In the genomic region with DNA sequence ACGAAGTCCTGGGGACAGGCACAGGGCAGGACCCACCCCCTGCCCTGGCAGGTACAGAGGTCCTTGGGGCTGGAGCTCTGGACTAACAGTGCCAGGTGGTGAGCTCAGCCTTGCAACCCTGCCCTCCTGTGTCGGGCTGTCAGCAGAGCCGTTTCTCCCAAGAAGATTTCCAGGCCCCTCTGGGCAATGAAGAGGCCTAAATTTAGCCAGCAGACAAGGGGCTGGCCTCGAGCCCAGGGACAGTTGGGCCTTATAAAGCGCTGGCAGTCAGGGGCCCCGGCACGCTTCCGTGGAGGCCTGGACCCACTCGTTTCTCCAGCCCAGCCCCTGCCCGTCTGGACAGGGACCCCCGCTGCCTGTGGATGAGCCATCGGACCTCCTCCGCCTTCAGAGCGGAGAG, we compare ENCODE assay signal across 11 mouse cellular contexts. TPM values are rescaled to one million over a fixed set of nuclear protein-coding genes. Genes with fewer than 3 reads are reported as not detected.
DNase-seq lines count a peak whose midpoint lies in the region; ATAC-seq and TF ChIP-seq lines count a peak whose summit lies in the region.
"Had no signal": no experiment of that assay in that cellular context is flagged by ENCODE, and none has a peak within 500 bp of the region (broad histone marks: within the 10 kb centered on the region; RNA-seq: fewer than 3 reads in every experiment).

No protein-coding gene starts in this region.

- H3K4me1 ChIP-seq in lung, embryonic 14.5 days (ENCODE audit: insufficient read depth) = peaks cover 10% of the 10 kb centered on the region; the same call in 1 of the 2 replicates
- peaks cover 30% of the 10 kb centered on the region for H3K4me1 ChIP-seq in stomach, embryonic 16.5 days (ENCODE audit: control insufficient read depth, insufficient read depth, low read length)
- H3K4me1 ChIP-seq in midbrain, embryonic 15.5 days = peaks cover 16% of the 10 kb centered on the region

- H3K27me3 ChIP-seq in lung, embryonic 14.5 days (ENCODE audit: insufficient read depth, low read length) = no peaks in the 10 kb centered on the region
- H3K27me3 ChIP-seq in stomach, embryonic 16.5 days (ENCODE audit: control insufficient read depth, insufficient read depth, low read length) = no peaks in the 10 kb centered on the region
- no peaks in the 10 kb centered on the region for H3K27me3 ChIP-seq in midbrain, embryonic 15.5 days (replicated peaks)

- peak; percentile 71 for DNase-seq in lung, embryonic 14.5 days
- no peak for DNase-seq in lung, postnatal 25 days (ENCODE audit: low spot score)
- peak; percentile 78 for DNase-seq in gastrocnemius, postnatal 25 days
- peak; percentile 94 for DNase-seq in heart, postnatal 4 days
- DNase-seq in layer of hippocampus, postnatal 14 days (ENCODE audit: low spot score in 2 of 2) = no peak
- no peak for DNase-seq in embryo, embryonic 10.5 days (ENCODE audit: low spot score)

- no peak for ATAC-seq in lung, embryonic 14.5 days (ENCODE audit: insufficient read depth)
- ATAC-seq in stomach, embryonic 16.5 days (ENCODE audit: insufficient read depth, low FRiP score) = peak; percentile 27
- no peak for ATAC-seq in midbrain, embryonic 15.5 days (replicated peaks)

- H3K9me3 ChIP-seq in lung, embryonic 14.5 days (ENCODE audit: low read depth, low read length) = no peaks in the 10 kb centered on the region
- H3K9me3 ChIP-seq in stomach, embryonic 16.5 days (replicated peaks; ENCODE audit: control insufficient read depth, low read length) = no peaks in the 10 kb centered on the region
- no peaks in the 10 kb centered on the region for H3K9me3 ChIP-seq in midbrain, embryonic 15.5 days

- no peak overlapping the region; the same call in 1 of the 2 replicates for H3K4me2 ChIP-seq in lung, embryonic 14.5 days
- H3K4me2 ChIP-seq in stomach, embryonic 16.5 days (ENCODE audit: low read depth, low read length) = peak overlapping the region; percentile 34
- no peak overlapping the region for H3K4me2 ChIP-seq in midbrain, embryonic 15.5 days

- WGBS in lung, embryonic 14.5 days = 46% methylated on average over 14 of the region's 14 CpGs
- 43% methylated on average over 14 of the region's 14 CpGs for WGBS in stomach, embryonic 16.5 days
- 69% methylated on average over 14 of the region's 14 CpGs for WGBS in midbrain, embryonic 15.5 days

- no peak for TF ChIP-seq CTCF in lung, embryonic 14.5 days (IDR thresholded peaks at IDR 0.05; ENCODE audit: low read depth)

- peak overlapping the region; percentile 0; the same call in 1 of the 2 replicates for H3K4me3 ChIP-seq in lung, embryonic 14.5 days (ENCODE audit: low read depth, low read length)
- peak overlapping the region; percentile 24 for H3K4me3 ChIP-seq in stomach, embryonic 16.5 days (replicated peaks; ENCODE audit: low read length)
- no peak overlapping the region for H3K4me3 ChIP-seq in midbrain, embryonic 15.5 days

- peak overlapping the region; percentile 10; the same call in 1 of the 2 replicates for H3K9ac ChIP-seq in lung, embryonic 14.5 days
- peak overlapping the region; percentile 57 for H3K9ac ChIP-seq in stomach, embryonic 16.5 days (ENCODE audit: low read length)
- H3K9ac ChIP-seq in midbrain, embryonic 15.5 days = no peak overlapping the region

- no peaks in the 10 kb centered on the region for H3K36me3 ChIP-seq in lung, embryonic 14.5 days (ENCODE audit: insufficient read depth)
- no peaks in the 10 kb centered on the region for H3K36me3 ChIP-seq in stomach, embryonic 16.5 days (ENCODE audit: control insufficient read depth, insufficient read depth, low read length)
- H3K36me3 ChIP-seq in midbrain, embryonic 15.5 days (replicated peaks) = no peaks in the 10 kb centered on the region

- peak overlapping the region; percentile 33 for H3K27ac ChIP-seq in lung, embryonic 14.5 days (ENCODE audit: low read depth)
- H3K27ac ChIP-seq in stomach, embryonic 16.5 days (ENCODE audit: low read length) = peak overlapping the region; percentile 73
- no peak overlapping the region for H3K27ac ChIP-seq in midbrain, embryonic 15.5 days

RNA-seq across cellular contexts. Expression of a gene that starts 0.8 kb away (rescaled TPM):
- 0.80 and 3.2 TPM in 2 replicates for polyA plus RNA-seq in lung, embryonic 14.5 days (2014; fragmentation: Nextera tagmentation; extraction: Ambion mirVana)
- 1,000 to 10,000 TPM in 1 of 2 experiments, 100 to 1,000 TPM in 1; 347 to 1,168 TPM for total RNA-seq in gastrocnemius, postnatal 25 days (2021)
- total RNA-seq in heart, postnatal 4 days (2021) = 100 to 1,000 TPM; 865 to 923 TPM
- 5.6 and 5.8 TPM in 2 replicates for polyA plus RNA-seq in stomach, embryonic 16.5 days (2015; fragmentation: Nextera tagmentation; extraction: Ambion mirVana)
- total RNA-seq in layer of hippocampus, postnatal 14 days (2021) = under 1 TPM in 1 of 2 experiments, not detected in 1; 0.23 TPM
- polyA plus RNA-seq in midbrain, embryonic 15.5 days (2015; fragmentation: Nextera tagmentation; extraction: Ambion mirVana) = 0.14 TPM in 1 of 2 replicates, not detected in the other
- total RNA-seq: monocyte, adult 5-6 weeks had no signal

RNA-seq across cellular contexts. Expression of a gene that starts 5.6 kb away (rescaled TPM):
- not detected in 2 replicates for polyA plus RNA-seq in lung, embryonic 14.5 days (2014; fragmentation: Nextera tagmentation; extraction: Ambion mirVana)
- total RNA-seq in gastrocnemius, postnatal 25 days (2021) = not detected
- total RNA-seq in heart, postnatal 4 days (2021) = 1 to 10 TPM in 1 of 2 experiments, under 1 TPM in 1; 0.61 to 1.3 TPM
- polyA plus RNA-seq in stomach, embryonic 16.5 days (2015; fragmentation: Nextera tagmentation; extraction: Ambion mirVana) = not detected in 2 replicates
- total RNA-seq in layer of hippocampus, postnatal 14 days (2021) = not detected
- not detected in 2 replicates for polyA plus RNA-seq in midbrain, embryonic 15.5 days (2015; fragmentation: Nextera tagmentation; extraction: Ambion mirVana)
- total RNA-seq: left cerebral cortex, postnatal 14 days; monocyte, adult 5-6 weeks had no signal

RNA-seq across cellular contexts. Expression of a gene that starts 14.5 kb away (rescaled TPM):
- polyA plus RNA-seq in lung, embryonic 14.5 days (2014; fragmentation: Nextera tagmentation; extraction: Ambion mirVana) = not detected in 2 replicates
- 1 to 10 TPM in 1 of 2 experiments, under 1 TPM in 1; 0.91 to 1.0 TPM for total RNA-seq in gastrocnemius, postnatal 25 days (2021)
- not detected for total RNA-seq in heart, postnatal 4 days (2021)
- polyA plus RNA-seq in stomach, embryonic 16.5 days (2015; fragmentation: Nextera tagmentation; extraction: Ambion mirVana) = not detected in 2 replicates
- total RNA-seq in layer of hippocampus, postnatal 14 days (2021) = 1 to 10 TPM; 4.0 to 4.4 TPM
- polyA plus RNA-seq in midbrain, embryonic 15.5 days (2015; fragmentation: Nextera tagmentation; extraction: Ambion mirVana) = 0.32 and 0.50 TPM in 2 replicates
- total RNA-seq: monocyte, adult 5-6 weeks had no signal
- polyA plus RNA-seq: spleen, adult 2 months had no signal

RNA-seq across cellular contexts. Expression of a gene that starts 22.9 kb away (rescaled TPM):
- 0.31 and 0.80 TPM in 2 replicates for polyA plus RNA-seq in lung, embryonic 14.5 days (2014; fragmentation: Nextera tagmentation; extraction: Ambion mirVana)
- total RNA-seq in gastrocnemius, postnatal 25 days (2021) = under 1 TPM; 0.35 to 0.51 TPM
- not detected for total RNA-seq in heart, postnatal 4 days (2021)
- polyA plus RNA-seq in stomach, embryonic 16.5 days (2015; fragmentation: Nextera tagmentation; extraction: Ambion mirVana) = 0.17 TPM in 1 of 2 replicates, not detected in the other
- under 1 TPM in 1 of 2 experiments, not detected in 1; 0.55 TPM for total RNA-seq in layer of hippocampus, postnatal 14 days (2021)
- 0.06 TPM in 1 of 2 replicates, not detected in the other for polyA plus RNA-seq in midbrain, embryonic 15.5 days (2015; fragmentation: Nextera tagmentation; extraction: Ambion mirVana)
- total RNA-seq: left cerebral cortex, postnatal 14 days; monocyte, adult 5-6 weeks had no signal

RNA-seq across cellular contexts. Expression of a gene that starts 23.0 kb away (rescaled TPM):
- polyA plus RNA-seq in lung, embryonic 14.5 days (2014; fragmentation: Nextera tagmentation; extraction: Ambion mirVana) = 27.2 and 30.6 TPM in 2 replicates
- 10 to 100 TPM; 24.7 to 25.5 TPM for total RNA-seq in gastrocnemius, postnatal 25 days (2021)
- 10 to 100 TPM; 19.2 to 21.7 TPM for total RNA-seq in heart, postnatal 4 days (2021)
- 31.8 and 35.6 TPM in 2 replicates for polyA plus RNA-seq in stomach, embryonic 16.5 days (2015; fragmentation: Nextera tagmentation; extraction: Ambion mirVana)
- 10 to 100 TPM; 29.3 to 29.8 TPM for total RNA-seq in layer of hippocampus, postnatal 14 days (2021)
- 49.4 and 49.7 TPM in 2 replicates for polyA plus RNA-seq in midbrain, embryonic 15.5 days (2015; fragmentation: Nextera tagmentation; extraction: Ambion mirVana)

Comparison
In these comparisons a context has a peak if more than half of its experiments do, and no peak if none do; other contexts are left out.
1. DNase-seq: peak in lung, embryonic 14.5 days (single experiment), gastrocnemius, postnatal 25 days (single experiment) and heart, postnatal 4 days (single experiment); none in lung, postnatal 25 days (single experiment), layer of hippocampus, postnatal 14 days (0 of 2) and embryo, embryonic 10.5 days (single experiment).
2. RNA of a gene that starts 0.8 kb away (total RNA-seq): 347 to 1,168 TPM in gastrocnemius, postnatal 25 days and 865 to 923 TPM in heart, postnatal 4 days; 0.23 TPM in layer of hippocampus, postnatal 14 days; every median in the first group is over 100 times any median in the second.